Mouse (Mus musculus) MEL (cell line): ENCODE measurements at regions not wholly inside any gene's neighbourhood (a gene's known extent, or its start where the extent isn't known, plus 50 kb on each side); places are given as distances from the start of the nearest gene placed in this dataset.

Experiments
- DNase-seq: peaks from one replicate; pipeline ENCODE4 v3.0.0; 2011; ENCODE audit warnings: low read depth, low spot score
- H3K27ac ChIP-seq: 2 replicates; pipeline ENCODE4 v1.5.1; 2012; ENCODE audit warnings: low read depth, mild to moderate bottlenecking, control low read depth, low read length, moderate library complexity; ENCODE audit not compliant: control insufficient read depth
- H3K27me3 ChIP-seq, 2 experiments: fragments of 150-350 bp in 1 of 2; sonication (generic) in 1 of 2; 2 replicates each; pipeline ENCODE4 v1.6.1; 2012; ENCODE audit warnings: low read length in 2 of 2, mild to moderate bottlenecking in 2 of 2, improper control_type of control experiment in 1 of 2, moderate library complexity in 1 of 2; ENCODE audit not compliant: insufficient read depth in 2 of 2, control insufficient read depth in 1 of 2
- H3K36me3 ChIP-seq, 2 experiments: 2 replicates each; pipeline ENCODE4 v1.6.1; 2012 to 2014; ENCODE audit warnings: low read length in 2 of 2, improper control_type of control experiment in 1 of 2, inconsistent platforms in 1 of 2, mild to moderate bottlenecking in 1 of 2; ENCODE audit not compliant: insufficient read depth in 2 of 2, control insufficient read depth in 1 of 2
- H3K4me1 ChIP-seq, 2 experiments: fragments of 150-350 bp in 1 of 2; sonication (generic) in 1 of 2; 2 replicates each; pipeline ENCODE4 v1.6.1; 2012; ENCODE audit warnings: low read length in 2 of 2, improper control_type of control experiment in 1 of 2, mild to moderate bottlenecking in 1 of 2; ENCODE audit not compliant: insufficient read depth in 2 of 2, control insufficient read depth in 1 of 2
- H3K4me3 ChIP-seq, 2 experiments: fragments of 150-350 bp in 1 of 2; sonication (generic) in 1 of 2; 2 replicates each; pipeline ENCODE4 v1.5.1; 2012; ENCODE audit warnings: low read depth in 2 of 2, low read length in 2 of 2, mild to moderate bottlenecking in 2 of 2, moderate library complexity in 2 of 2, control low read depth in 1 of 2, improper control_type of control experiment in 1 of 2; ENCODE audit not compliant: control insufficient read depth in 1 of 2, insufficient read depth in 1 of 2
- H3K79me2 ChIP-seq: 2 replicates; pipeline ENCODE4 v1.6.1; 2012; ENCODE audit warnings: mild to moderate bottlenecking, low read length, moderate library complexity; ENCODE audit not compliant: control insufficient read depth, poor library complexity, insufficient read depth
- H3K9ac ChIP-seq: 2 replicates; pipeline ENCODE4 v1.6.1; 2012; ENCODE audit warnings: low read depth, mild to moderate bottlenecking, control low read depth, low read length, moderate library complexity; ENCODE audit not compliant: control insufficient read depth, poor library complexity, severe bottlenecking
- H3K9me3 ChIP-seq: fragments of 150-350 bp; sonication (generic); replicated peaks from 2 replicates; pipeline ENCODE4 v1.6.1; 2012; ENCODE audit warnings: mild to moderate bottlenecking, low read length, improper control_type of control experiment, moderate library complexity; ENCODE audit not compliant: insufficient read depth
- BHLHE40 ChIP-seq: IDR thresholded peaks from 2 replicates; pipeline ENCODE4 v1.6.1; 2012; ENCODE audit warnings: low read depth, mild to moderate bottlenecking, inconsistent platforms, low read length, improper control_type of control experiment, borderline replicate concordance
- CHD2 ChIP-seq: IDR thresholded peaks from 2 replicates; pipeline ENCODE4 v1.6.1; 2011; ENCODE audit warnings: low read length, improper control_type of control experiment
- CTCF ChIP-seq, 3 experiments: IDR thresholded peaks in 2 of 3; conservative IDR thresholded peaks in 1 of 3; 2 replicates each; pipeline ENCODE4 v1.5.1; 2011 to 2012; ENCODE audit warnings: low read length in 3 of 3, low read depth in 2 of 3, mild to moderate bottlenecking in 2 of 3, improper control_type of control experiment in 1 of 3, inconsistent platforms in 1 of 3, mixed read lengths in 1 of 3, moderate library complexity in 1 of 3; ENCODE audit not compliant: control insufficient read depth in 1 of 3, insufficient read depth in 1 of 3, poor library complexity in 1 of 3, severe bottlenecking in 1 of 3
- ELF1 ChIP-seq: IDR thresholded peaks from 2 replicates; pipeline ENCODE4 v1.6.1; 2014; ENCODE audit warnings: low read depth, mild to moderate bottlenecking, inconsistent platforms, low read length, improper control_type of control experiment, moderate library complexity
- EP300 ChIP-seq, 2 experiments: IDR thresholded peaks; 2 replicates each; pipeline ENCODE4 v1.6.1; 2011; ENCODE audit warnings: improper control_type of control experiment in 2 of 2, low read length in 2 of 2, low read depth in 1 of 2, mild to moderate bottlenecking in 1 of 2
- ETS1 ChIP-seq: IDR thresholded peaks from 2 replicates; pipeline ENCODE4 v1.6.1; 2012; ENCODE audit warnings: low read depth, mild to moderate bottlenecking, inconsistent platforms, low read length, improper control_type of control experiment, moderate library complexity
- JUND ChIP-seq: IDR thresholded peaks from 2 replicates; pipeline ENCODE4 v1.6.1; 2011; ENCODE audit warnings: low read depth, mild to moderate bottlenecking, improper control_type of control experiment, low read length
- MAFK ChIP-seq: IDR thresholded peaks from 2 replicates; pipeline ENCODE4 v1.6.1; 2011; ENCODE audit warnings: low read depth, mild to moderate bottlenecking, low read length, improper control_type of control experiment, borderline replicate concordance
- MYB ChIP-seq: IDR thresholded peaks from 2 replicates; pipeline ENCODE4 v1.6.1; 2011; ENCODE audit warnings: mild to moderate bottlenecking, low read depth, low read length, improper control_type of control experiment
- MYC ChIP-seq: IDR thresholded peaks from 2 replicates; pipeline ENCODE4 v1.6.1; 2011; ENCODE audit warnings: low read depth, mild to moderate bottlenecking, low read length, improper control_type of control experiment, moderate library complexity
- NRF1 ChIP-seq: IDR thresholded peaks from 2 replicates; pipeline ENCODE4 v1.6.1; 2014; ENCODE audit warnings: low read depth, mild to moderate bottlenecking, inconsistent platforms, low read length, improper control_type of control experiment, moderate library complexity; ENCODE audit not compliant: poor library complexity, insufficient read depth, severe bottlenecking
- POLR2AphosphoS2 ChIP-seq: IDR thresholded peaks from 2 replicates; pipeline ENCODE4 v1.6.1; 2011; ENCODE audit warnings: low read length, improper control_type of control experiment
- POLR2AphosphoS5 ChIP-seq: IDR thresholded peaks from 2 replicates; pipeline ENCODE4 v1.6.1; 2012; ENCODE audit warnings: low read depth, borderline replicate concordance, mild to moderate bottlenecking, inconsistent platforms, low read length, moderate library complexity, mixed read lengths
- RAD21 ChIP-seq: IDR thresholded peaks from 2 replicates; pipeline ENCODE4 v1.6.1; 2011; ENCODE audit warnings: mild to moderate bottlenecking, low read depth, low read length, improper control_type of control experiment
- SIN3A ChIP-seq: IDR thresholded peaks from 2 replicates; pipeline ENCODE4 v1.6.1; 2012; ENCODE audit warnings: low read length, improper control_type of control experiment, inconsistent platforms
- SMC3 ChIP-seq: IDR thresholded peaks from 2 replicates; pipeline ENCODE4 v1.6.1; 2011; ENCODE audit warnings: low read depth, low read length, improper control_type of control experiment
- UBTF ChIP-seq: IDR thresholded peaks from 2 replicates; pipeline ENCODE4 v1.6.1; 2012; ENCODE audit warnings: low read depth, mild to moderate bottlenecking, inconsistent platforms, low read length, improper control_type of control experiment, moderate library complexity, borderline replicate concordance; ENCODE audit not compliant: insufficient read depth
- USF1 ChIP-seq: IDR thresholded peaks from 2 replicates; pipeline ENCODE4 v1.6.1; 2014; ENCODE audit warnings: low read depth, mild to moderate bottlenecking, inconsistent platforms, low read length, improper control_type of control experiment, moderate library complexity
- ZKSCAN1 ChIP-seq: IDR thresholded peaks from 2 replicates; pipeline ENCODE4 v1.6.1; 2012; ENCODE audit warnings: low read depth, mild to moderate bottlenecking, inconsistent platforms, low read length, improper control_type of control experiment, moderate library complexity
- ZMIZ1 ChIP-seq: IDR thresholded peaks from 2 replicates; pipeline ENCODE4 v1.6.1; 2012; ENCODE audit warnings: low read depth, mild to moderate bottlenecking, inconsistent platforms, low read length, improper control_type of control experiment, moderate library complexity

DNA sequence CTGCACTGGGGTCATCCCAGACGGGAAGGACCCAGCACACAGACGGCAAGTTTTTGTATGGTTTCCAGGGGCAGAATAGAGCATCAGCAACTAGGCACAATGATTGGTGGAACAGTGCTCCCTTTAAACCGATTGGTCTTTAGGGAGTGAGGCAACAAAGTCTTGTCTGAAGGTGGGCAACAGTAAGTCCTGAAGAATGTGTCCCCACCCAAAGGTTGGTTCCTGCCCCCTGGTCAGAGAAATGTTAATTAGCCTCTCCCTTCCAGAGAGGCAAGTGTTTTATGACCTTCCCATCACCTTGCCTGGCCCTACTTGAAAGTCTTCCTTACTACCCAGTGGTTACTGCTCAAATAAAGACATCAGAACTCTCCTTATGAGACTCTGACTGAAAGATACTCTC lies 855.6 kb downstream of the Pcdh17 start:
- Histone ChIP-seq H3K4me3 (no peak overlapping the region), H3K36me3 (no peaks in the 10 kb centered on the region), H3K79me2 (no peaks in the 10 kb centered on the region), H3K27ac (no peak overlapping the region), H3K9ac (no peak overlapping the region), H3K9me3 (no peaks in the 10 kb centered on the region), H3K27me3 (no peaks in the 10 kb centered on the region), H3K4me1 (no peaks in the 10 kb centered on the region)
- TF ChIP-seq CTCF (IDR thresholded peaks at IDR 0.05 in 2 of 3, conservative IDR thresholded peaks at IDR 0.05 in 1 of 3; ENCODE audit: control insufficient read depth in 1 of 3, insufficient read depth in 1 of 3, low read depth in 2 of 3, low read length in 3 of 3, poor library complexity in 1 of 3, severe bottlenecking in 1 of 3) (no peak), POLR2AphosphoS2 (no peak), MAFK (no peak), ELF1 (no peak), MYC (no peak), ZMIZ1 (no peak), EP300 (IDR thresholded peaks at IDR 0.05; ENCODE audit: low read depth in 1 of 2, low read length in 2 of 2) (no peak), MYB (no peak), RAD21 (no peak), ETS1 (no peak)
- no peak for DNase-seq

DNA sequence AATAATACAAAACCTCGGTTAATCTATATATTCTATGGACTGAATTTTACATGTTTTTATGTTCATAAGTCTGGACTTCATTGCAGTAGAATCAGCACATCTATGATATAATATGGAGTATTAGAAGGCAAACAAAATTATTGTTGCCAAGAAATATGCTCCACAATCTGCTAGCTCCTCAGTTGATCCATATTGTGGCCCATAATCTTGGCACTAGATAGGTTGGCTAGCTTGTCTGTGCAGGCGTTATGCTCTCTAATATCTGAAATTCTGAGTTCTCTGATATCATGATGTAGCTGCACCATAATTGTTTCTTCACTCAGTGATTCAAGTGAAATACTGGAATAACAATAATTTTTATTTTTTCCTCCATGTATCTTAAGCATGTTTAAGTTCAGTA lies 877.3 kb downstream of the Pcdh17 start:
- DNase-seq = no peak
- Histone ChIP-seq H3K79me2 (no peaks in the 10 kb centered on the region), H3K9ac (no peak overlapping the region), H3K9me3 (no peaks in the 10 kb centered on the region), H3K27me3 (no peaks in the 10 kb centered on the region), H3K4me3 (no peak overlapping the region), H3K36me3 (no peaks in the 10 kb centered on the region)
- TF ChIP-seq JUND (no peak), POLR2AphosphoS5 (no peak), NRF1 (no peak), SIN3A (no peak), CHD2 (no peak), BHLHE40 (no peak), ETS1 (no peak), ZKSCAN1 (no peak), UBTF (no peak), USF1 (no peak), SMC3 (no peak)
- TF ChIP-seq, all 39 proteins: peak for 0
- H3K4me1 ChIP-seq = no peaks in the 10 kb centered on the region
- H3K27ac ChIP-seq = no peak overlapping the region
